Mouse (Mus musculus): Measurements from ENCODE around the gene Galnt7. TPM values are rescaled to one million over a fixed set of nuclear protein-coding genes. Genes with fewer than 3 reads are reported as not detected.

The Galnt7 gene
- total RNA-seq, 1 experiment, result 17.7 TPM

- no peak for TF ChIP-seq MAFK (IDR thresholded peaks at IDR 0.05; ENCODE audit: insufficient read depth, low read depth, low read length)
- no peak for TF ChIP-seq CHD2 (IDR thresholded peaks at IDR 0.05; ENCODE audit: low read depth, low read length)
- TF ChIP-seq ZNF384 (IDR thresholded peaks at IDR 0.05; ENCODE audit: low read depth, low read length), result no peak
- TF ChIP-seq ZC3H11A (IDR thresholded peaks at IDR 0.05; ENCODE audit: borderline replicate concordance, low read depth, low read length), result no peak
- TF ChIP-seq HCFC1 (IDR thresholded peaks at IDR 0.05; ENCODE audit: borderline replicate concordance, insufficient read depth, low read length), result no peak
- Histone ChIP-seq H3K4me1 (ENCODE audit: control insufficient read depth in 2 of 2, insufficient read depth in 2 of 2, low read length in 2 of 2, poor library complexity in 1 of 2) (peaks cover 1 to 9% of the 10 kb centered on the region in 2 experiments; a peak in 3 of 4 replicates), H3K4me3 (ENCODE audit: insufficient read depth in 1 of 2, low read depth in 1 of 2, low read length in 2 of 2, poor library complexity in 1 of 2, severe bottlenecking in 1 of 2) (no peak overlapping the region), H3K36me3 (ENCODE audit: control insufficient read depth, insufficient read depth, low read length, poor library complexity, severe bottlenecking) (no peaks in the 10 kb centered on the region), H3K27ac (ENCODE audit: insufficient read depth, low read depth, low read length, poor library complexity, severe bottlenecking) (no peak overlapping the region), H3K9me3 (ENCODE audit: control insufficient read depth, insufficient read depth, low read depth, low read length) (no peaks in the 10 kb centered on the region), H3K9ac (ENCODE audit: insufficient read depth, low read depth, low read length, poor library complexity, severe bottlenecking) (no peak overlapping the region)
- in situ Hi-C loops (cut with MboI; ENCODE audit: low sequenced_read_pairs in 2 of 2, unreplicated experiment in 2 of 2), result no loop called here
- no peak for DNase-seq (ENCODE audit: low read depth, low spot score)
Measured at GRCm38 (mm10) chr8:57590015-57590414, 62.8 kb downstream of the Galnt7 start.

- H3K36me3 ChIP-seq (ENCODE audit: control insufficient read depth, insufficient read depth, low read length, poor library complexity, severe bottlenecking), result no peaks in the 10 kb centered on the region
- TF ChIP-seq HCFC1 (IDR thresholded peaks at IDR 0.05; ENCODE audit: borderline replicate concordance, insufficient read depth, low read length) (no peak), ZNF384 (IDR thresholded peaks at IDR 0.05; ENCODE audit: low read depth, low read length) (no peak), ZC3H11A (IDR thresholded peaks at IDR 0.05; ENCODE audit: borderline replicate concordance, low read depth, low read length) (no peak), MAFK (IDR thresholded peaks at IDR 0.05; ENCODE audit: insufficient read depth, low read depth, low read length) (no peak), CHD2 (IDR thresholded peaks at IDR 0.05; ENCODE audit: low read depth, low read length) (no peak)
- H3K4me3 ChIP-seq (ENCODE audit: insufficient read depth in 1 of 2, low read depth in 1 of 2, low read length in 2 of 2, poor library complexity in 1 of 2, severe bottlenecking in 1 of 2), result no peak overlapping the region
- H3K27ac ChIP-seq (ENCODE audit: insufficient read depth, low read depth, low read length, poor library complexity, severe bottlenecking), result no peak overlapping the region
- H3K9me3 ChIP-seq (ENCODE audit: control insufficient read depth, insufficient read depth, low read depth, low read length), result no peaks in the 10 kb centered on the region
- in situ Hi-C loops (cut with MboI; ENCODE audit: low sequenced_read_pairs in 2 of 2, unreplicated experiment in 2 of 2), result no loop called here
- peaks cover 1 to 9% of the 10 kb centered on the region in 2 experiments; a peak in 3 of 4 replicates for H3K4me1 ChIP-seq (ENCODE audit: control insufficient read depth in 2 of 2, insufficient read depth in 2 of 2, low read length in 2 of 2, poor library complexity in 1 of 2)
- no peak overlapping the region for H3K9ac ChIP-seq (ENCODE audit: insufficient read depth, low read depth, low read length, poor library complexity, severe bottlenecking)
- no peak for DNase-seq (ENCODE audit: low read depth, low spot score)
Measured at GRCm38 (mm10) chr8:57589176-57589575, 63.7 kb downstream of the Galnt7 start.

GRCm38 (mm10) chr8:57588604-57589003 is 64.2 kb downstream of the Galnt7 start:
- in situ Hi-C loops (cut with MboI; ENCODE audit: low sequenced_read_pairs in 2 of 2, unreplicated experiment in 2 of 2), result no loop called here
- Histone ChIP-seq H3K4me1 (ENCODE audit: control insufficient read depth in 2 of 2, insufficient read depth in 2 of 2, low read length in 2 of 2, poor library complexity in 1 of 2) (peaks cover 1 to 9% of the 10 kb centered on the region in 2 experiments; a peak in 3 of 4 replicates), H3K9me3 (ENCODE audit: control insufficient read depth, insufficient read depth, low read depth, low read length) (no peaks in the 10 kb centered on the region), H3K9ac (ENCODE audit: insufficient read depth, low read depth, low read length, poor library complexity, severe bottlenecking) (no peak overlapping the region), H3K4me3 (ENCODE audit: insufficient read depth in 1 of 2, low read depth in 1 of 2, low read length in 2 of 2, poor library complexity in 1 of 2, severe bottlenecking in 1 of 2) (no peak overlapping the region), H3K27ac (ENCODE audit: insufficient read depth, low read depth, low read length, poor library complexity, severe bottlenecking) (no peak overlapping the region), H3K36me3 (ENCODE audit: control insufficient read depth, insufficient read depth, low read length, poor library complexity, severe bottlenecking) (no peaks in the 10 kb centered on the region)
- no peak for DNase-seq (ENCODE audit: low read depth, low spot score)
- TF ChIP-seq MAFK (IDR thresholded peaks at IDR 0.05; ENCODE audit: insufficient read depth, low read depth, low read length) (no peak), ZNF384 (IDR thresholded peaks at IDR 0.05; ENCODE audit: low read depth, low read length) (no peak), ZC3H11A (IDR thresholded peaks at IDR 0.05; ENCODE audit: borderline replicate concordance, low read depth, low read length) (no peak), HCFC1 (IDR thresholded peaks at IDR 0.05; ENCODE audit: borderline replicate concordance, insufficient read depth, low read length) (no peak), CHD2 (IDR thresholded peaks at IDR 0.05; ENCODE audit: low read depth, low read length) (no peak)

GRCm38 (mm10) chr8:57586667-57587066 is 66.2 kb downstream of the Galnt7 start:
- in situ Hi-C loops (cut with MboI; ENCODE audit: low sequenced_read_pairs in 2 of 2, unreplicated experiment in 2 of 2), result no loop called here
- no peak for DNase-seq (ENCODE audit: low read depth, low spot score)
- H3K9ac ChIP-seq (ENCODE audit: insufficient read depth, low read depth, low read length, poor library complexity, severe bottlenecking), result no peak overlapping the region
- no peaks in the 10 kb centered on the region for H3K9me3 ChIP-seq (ENCODE audit: control insufficient read depth, insufficient read depth, low read depth, low read length)
- H3K4me1 ChIP-seq (ENCODE audit: control insufficient read depth in 2 of 2, insufficient read depth in 2 of 2, low read length in 2 of 2, poor library complexity in 1 of 2), result peaks cover 1 to 6% of the 10 kb centered on the region in 2 experiments; a peak in 3 of 4 replicates
- peak overlapping the region; percentile 23; the same call in 1 of the 2 replicates for H3K27ac ChIP-seq (ENCODE audit: insufficient read depth, low read depth, low read length, poor library complexity, severe bottlenecking)
- TF ChIP-seq CHD2 (IDR thresholded peaks at IDR 0.05; ENCODE audit: low read depth, low read length), result no peak
- no peak for TF ChIP-seq ZC3H11A (IDR thresholded peaks at IDR 0.05; ENCODE audit: borderline replicate concordance, low read depth, low read length)
- no peak for TF ChIP-seq HCFC1 (IDR thresholded peaks at IDR 0.05; ENCODE audit: borderline replicate concordance, insufficient read depth, low read length)
- TF ChIP-seq MAFK (IDR thresholded peaks at IDR 0.05; ENCODE audit: insufficient read depth, low read depth, low read length), result no peak
- TF ChIP-seq ZNF384 (IDR thresholded peaks at IDR 0.05; ENCODE audit: low read depth, low read length), result no peak
- H3K36me3 ChIP-seq (ENCODE audit: control insufficient read depth, insufficient read depth, low read length, poor library complexity, severe bottlenecking), result no peaks in the 10 kb centered on the region
- H3K4me3 ChIP-seq (ENCODE audit: insufficient read depth in 1 of 2, low read depth in 1 of 2, low read length in 2 of 2, poor library complexity in 1 of 2, severe bottlenecking in 1 of 2), result no peak overlapping the region

Data from ES-E14 (cell line).